ENCODE assay signal across 8 mouse cellular contexts in the genomic region with DNA sequence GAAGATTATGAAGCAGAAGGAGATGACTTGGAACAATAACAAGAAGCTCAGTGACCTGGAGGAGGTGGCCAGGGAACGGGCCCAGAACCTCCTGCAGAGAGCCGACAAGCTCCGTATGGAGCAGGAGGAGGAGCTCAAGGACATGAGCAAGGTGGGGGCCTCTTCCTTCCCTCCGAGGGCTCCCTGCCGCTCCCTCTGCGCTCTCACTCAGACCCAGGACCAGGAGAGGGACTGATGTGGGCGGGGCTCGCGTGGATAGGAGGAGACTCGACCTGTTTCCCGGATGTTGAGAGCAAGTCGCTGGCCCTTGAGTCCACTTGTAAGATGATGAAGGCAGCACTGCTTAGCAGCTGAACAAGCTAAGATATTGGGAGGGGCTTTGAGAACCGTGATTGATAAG. TPM values are rescaled to one million over a fixed set of nuclear protein-coding genes. Genes with fewer than 3 reads are reported as not detected.
A peak's percentile ranks its signal among the peaks of the same experiment; 100 is the strongest.
DNase-seq lines count a peak whose midpoint lies in the region; ATAC-seq and TF ChIP-seq lines count a peak whose summit lies in the region.

No protein-coding gene starts in this region.

- peak overlapping the region; percentile 46 for H3K4me2 ChIP-seq in forebrain, embryonic 12.5 days
- H3K4me2 ChIP-seq in kidney, postnatal 0 days (ENCODE audit: low read length): peak overlapping the region; percentile 49
- peak overlapping the region; percentile 51 for H3K4me2 ChIP-seq in midbrain, embryonic 12.5 days (replicated peaks)

- no peak for TF ChIP-seq CTCF in kidney, postnatal 0 days (IDR thresholded peaks at IDR 0.05; ENCODE audit: low read depth)

- WGBS in forebrain, embryonic 12.5 days: 0% methylated on average over 13 of the region's 13 CpGs
- WGBS in kidney, postnatal 0 days: 2% methylated on average over 13 of the region's 13 CpGs
- WGBS in midbrain, embryonic 12.5 days: 1% methylated on average over 13 of the region's 13 CpGs

- peaks cover 28% of the 10 kb centered on the region for H3K27me3 ChIP-seq in forebrain, embryonic 12.5 days
- H3K27me3 ChIP-seq in kidney, postnatal 0 days (ENCODE audit: insufficient read depth, low read length): no peaks in the 10 kb centered on the region
- peaks cover 25% of the 10 kb centered on the region for H3K27me3 ChIP-seq in midbrain, embryonic 12.5 days

- DNase-seq in urinary bladder, postnatal 14 days (ENCODE audit: low spot score): peak; percentile 57
- no peak for DNase-seq in urinary bladder, adult 2 months (ENCODE audit: low spot score)
- peak; percentile 84 for DNase-seq in kidney, postnatal 0 days (ENCODE audit: low spot score)
- no peak for DNase-seq in spleen, adult 12 weeks (ENCODE audit: low spot score)
- no peak for DNase-seq in thymus, postnatal 10 days (ENCODE audit: low spot score in 2 of 2)
- no peak for DNase-seq in layer of hippocampus, postnatal 36 days

- H3K4me1 ChIP-seq in forebrain, embryonic 12.5 days: peaks cover 25% of the 10 kb centered on the region
- peaks cover 12% of the 10 kb centered on the region; the same call in 1 of the 2 replicates for H3K4me1 ChIP-seq in kidney, postnatal 0 days (replicated peaks; ENCODE audit: insufficient read depth, low read length)
- H3K4me1 ChIP-seq in midbrain, embryonic 12.5 days: peaks cover 27% of the 10 kb centered on the region

- peak overlapping the region; percentile 22 for H3K4me3 ChIP-seq in forebrain, embryonic 12.5 days (replicated peaks)
- H3K4me3 ChIP-seq in kidney, postnatal 0 days (replicated peaks; ENCODE audit: low read depth, low read length): peak overlapping the region; percentile 24; the same call in 1 of the 2 replicates
- peak overlapping the region; percentile 28 for H3K4me3 ChIP-seq in midbrain, embryonic 12.5 days

- H3K9ac ChIP-seq in forebrain, embryonic 12.5 days: no peak overlapping the region
- H3K9ac ChIP-seq in kidney, postnatal 0 days (ENCODE audit: low read depth, low read length): peak overlapping the region; percentile 24; the same call in 1 of the 2 replicates
- no peak overlapping the region for H3K9ac ChIP-seq in midbrain, embryonic 12.5 days (replicated peaks)

- H3K36me3 ChIP-seq in forebrain, embryonic 12.5 days (replicated peaks): no peaks in the 10 kb centered on the region
- no peaks in the 10 kb centered on the region for H3K36me3 ChIP-seq in kidney, postnatal 0 days (ENCODE audit: insufficient read depth, low read length)
- no peaks in the 10 kb centered on the region for H3K36me3 ChIP-seq in midbrain, embryonic 12.5 days

- H3K27ac ChIP-seq in forebrain, embryonic 12.5 days: no peak overlapping the region
- no peak overlapping the region for H3K27ac ChIP-seq in kidney, postnatal 0 days
- H3K27ac ChIP-seq in midbrain, embryonic 12.5 days (replicated peaks): 0 out of 2 replicates have a peak overlapping the region, but pooled peaks have one; percentile 4

- no peaks in the 10 kb centered on the region for H3K9me3 ChIP-seq in forebrain, embryonic 12.5 days
- H3K9me3 ChIP-seq in kidney, postnatal 0 days (replicated peaks; ENCODE audit: low read length): no peaks in the 10 kb centered on the region
- no peaks in the 10 kb centered on the region for H3K9me3 ChIP-seq in midbrain, embryonic 12.5 days

- peak; percentile 47 for ATAC-seq in forebrain, embryonic 12.5 days (ENCODE audit: low FRiP score)
- peak; percentile 49 for ATAC-seq in kidney, postnatal 0 days (replicated peaks; ENCODE audit: low FRiP score, low read depth)
- ATAC-seq in midbrain, embryonic 12.5 days (ENCODE audit: low FRiP score, low read depth): peak; percentile 77

RNA-seq across cellular contexts. Expression of a gene that starts 11.9 kb away (rescaled TPM):
- 0.66 and 1.2 TPM in 2 replicates for polyA plus RNA-seq in urinary bladder, adult 2 months (2012; rRNA removed)
- 1.2 and 2.6 TPM in 2 replicates for polyA plus RNA-seq in forebrain, embryonic 12.5 days (2016; fragmentation: Nextera tagmentation; extraction: Ambion mirVana)
- polyA plus RNA-seq in kidney, postnatal 0 days (2015; fragmentation: Nextera tagmentation; extraction: Ambion mirVana): 1.1 and 1.3 TPM in 2 replicates
- polyA plus RNA-seq in midbrain, embryonic 12.5 days (2016; fragmentation: Nextera tagmentation; extraction: Ambion mirVana): 1.2 TPM in 2 replicates
- total RNA-seq in layer of hippocampus, postnatal 36 days (2021): 1 to 10 TPM; 4.0 to 5.5 TPM

RNA-seq across cellular contexts. Expression of a gene that starts 23.2 kb away (rescaled TPM):
- 0.40 and 0.50 TPM in 2 replicates for polyA plus RNA-seq in urinary bladder, adult 2 months (2012; rRNA removed)
- 0.28 TPM in 1 of 2 replicates, not detected in the other for polyA plus RNA-seq in forebrain, embryonic 12.5 days (2016; fragmentation: Nextera tagmentation; extraction: Ambion mirVana)
- polyA plus RNA-seq in kidney, postnatal 0 days (2015; fragmentation: Nextera tagmentation; extraction: Ambion mirVana): 1.0 and 1.6 TPM in 2 replicates
- polyA plus RNA-seq in midbrain, embryonic 12.5 days (2016; fragmentation: Nextera tagmentation; extraction: Ambion mirVana): 0.15 TPM in 1 of 2 replicates, not detected in the other
- total RNA-seq in layer of hippocampus, postnatal 36 days (2021): under 1 TPM; 0.25 to 0.67 TPM

RNA-seq across cellular contexts. Expression of a gene that starts 32.7 kb away (rescaled TPM):
- polyA plus RNA-seq in urinary bladder, adult 2 months (2012; rRNA removed): 139 and 175 TPM in 2 replicates
- 40.0 and 45.7 TPM in 2 replicates for polyA plus RNA-seq in forebrain, embryonic 12.5 days (2016; fragmentation: Nextera tagmentation; extraction: Ambion mirVana)
- polyA plus RNA-seq in kidney, postnatal 0 days (2015; fragmentation: Nextera tagmentation; extraction: Ambion mirVana): 225 and 250 TPM in 2 replicates
- polyA plus RNA-seq in midbrain, embryonic 12.5 days (2016; fragmentation: Nextera tagmentation; extraction: Ambion mirVana): 37.0 and 45.9 TPM in 2 replicates
- total RNA-seq in layer of hippocampus, postnatal 36 days (2021): 1 to 10 TPM; 8.7 to 9.2 TPM

RNA-seq across cellular contexts. Expression of a gene that starts 51.0 kb away (rescaled TPM):
- 12.5 and 14.1 TPM in 2 replicates for polyA plus RNA-seq in urinary bladder, adult 2 months (2012; rRNA removed)
- polyA plus RNA-seq in forebrain, embryonic 12.5 days (2016; fragmentation: Nextera tagmentation; extraction: Ambion mirVana): 102 TPM in 2 replicates
- polyA plus RNA-seq in kidney, postnatal 0 days (2015; fragmentation: Nextera tagmentation; extraction: Ambion mirVana): 12.5 and 13.3 TPM in 2 replicates
- 86.1 and 99.3 TPM in 2 replicates for polyA plus RNA-seq in midbrain, embryonic 12.5 days (2016; fragmentation: Nextera tagmentation; extraction: Ambion mirVana)
- 10 to 100 TPM in 1 of 2 experiments, 1 to 10 TPM in 1; 8.0 to 10.7 TPM for total RNA-seq in layer of hippocampus, postnatal 36 days (2021)

RNA-seq across cellular contexts. Expression of a gene that starts 57.4 kb away (rescaled TPM):
- polyA plus RNA-seq in urinary bladder, adult 2 months (2012; rRNA removed): 5.1 and 6.9 TPM in 2 replicates
- polyA plus RNA-seq in forebrain, embryonic 12.5 days (2016; fragmentation: Nextera tagmentation; extraction: Ambion mirVana): 0.15 TPM in 1 of 2 replicates, not detected in the other
- polyA plus RNA-seq in kidney, postnatal 0 days (2015; fragmentation: Nextera tagmentation; extraction: Ambion mirVana): 1.3 and 2.3 TPM in 2 replicates
- 0.18 TPM in 1 of 2 replicates, not detected in the other for polyA plus RNA-seq in midbrain, embryonic 12.5 days (2016; fragmentation: Nextera tagmentation; extraction: Ambion mirVana)
- under 1 TPM in 1 of 2 experiments, not detected in 1; 0.28 TPM for total RNA-seq in layer of hippocampus, postnatal 36 days (2021)

Comparison
In these comparisons a context has a peak if more than half of its experiments do, and no peak if none do; other contexts are left out.
1. DNase-seq: peak in urinary bladder, postnatal 14 days (single experiment) and kidney, postnatal 0 days (single experiment); none in urinary bladder, adult 2 months (single experiment), spleen, adult 12 weeks (single experiment), thymus, postnatal 10 days (0 of 2) and layer of hippocampus, postnatal 36 days (0 of 2).
2. Peak in every context shown above with its lines, with median percentiles within 50 percentile points of each other: ATAC-seq, H3K4me2 ChIP-seq and H3K4me3 ChIP-seq.